Mouse (Mus musculus) heart, embryonic 14.5 days (tissue): ENCODE measurements around the gene Veph1. TPM values are rescaled to one million over a fixed set of nuclear protein-coding genes. Genes with fewer than 3 reads are reported as not detected.

Experiments used
- ATAC-seq: fragments of 200-750 bp; cut with Nextera tagmentation; 2 replicates; pipeline ENCODE4 v1.8.0; 2017; ENCODE audit warnings: low read depth, moderate TSS enrichment; ENCODE audit not compliant: insufficient number of reproducible peaks, insufficient read depth, low FRiP score
- H3K27ac ChIP-seq, 2 experiments: fragments of 200-500 bp in 1 of 2; fragments of 300-500 bp in 1 of 2; sonication (generic) in 1 of 2; replicated peaks in 1 of 2; 2 replicates each; pipeline ENCODE4 v1.5.1; 2012 to 2014; ENCODE audit warnings: low read depth in 2 of 2, low read length in 2 of 2, control low read depth in 1 of 2, mild to moderate bottlenecking in 1 of 2, mixed read lengths in 1 of 2; ENCODE audit not compliant: control insufficient read depth in 1 of 2, insufficient read depth in 1 of 2
- H3K27me3 ChIP-seq: fragments of 300-500 bp; sonication (generic); 2 replicates; pipeline ENCODE4 v1.6.1; 2014; ENCODE audit warnings: mild to moderate bottlenecking, low read length, control low read depth; ENCODE audit not compliant: control insufficient read depth, insufficient read depth
- H3K36me3 ChIP-seq: fragments of 300-500 bp; sonication (generic); 2 replicates; pipeline ENCODE4 v1.6.1; 2014; ENCODE audit warnings: mild to moderate bottlenecking, control low read depth, low read length, mixed read lengths; ENCODE audit not compliant: control insufficient read depth, insufficient read depth
- H3K4me1 ChIP-seq, 2 experiments: fragments of 200-500 bp in 1 of 2; fragments of 300-500 bp in 1 of 2; sonication (generic) in 1 of 2; 2 replicates each; pipeline ENCODE4 v1.6.1; 2012 to 2014; ENCODE audit warnings: low read length in 2 of 2, control low read depth in 1 of 2, mixed read lengths in 1 of 2; ENCODE audit not compliant: control insufficient read depth in 2 of 2, insufficient read depth in 2 of 2
- H3K4me2 ChIP-seq: fragments of 300-500 bp; sonication (generic); 2 replicates; pipeline ENCODE4 v1.6.1; 2014; ENCODE audit warnings: mild to moderate bottlenecking, low read length
- H3K4me3 ChIP-seq, 2 experiments: fragments of 200-500 bp in 1 of 2; fragments of 300-500 bp in 1 of 2; sonication (generic) in 1 of 2; 2 replicates each; pipeline ENCODE4 v1.5.1; 2012 to 2014; ENCODE audit warnings: low read length in 2 of 2, mild to moderate bottlenecking in 2 of 2, control low read depth in 1 of 2, low read depth in 1 of 2, moderate library complexity in 1 of 2; ENCODE audit not compliant: control insufficient read depth in 1 of 2, insufficient read depth in 1 of 2
- H3K9ac ChIP-seq: fragments of 300-500 bp; sonication (generic); 2 replicates; pipeline ENCODE4 v1.6.1; 2014; ENCODE audit warnings: mild to moderate bottlenecking, low read length
- H3K9me3 ChIP-seq: fragments of 300-500 bp; sonication (generic); 2 replicates; pipeline ENCODE4 v1.6.1; 2016; ENCODE audit warnings: low read length, control low read depth; ENCODE audit not compliant: control insufficient read depth
- WGBS: fragments of 180-500 bp; shearing (Covaris S2); extraction: QIAGEN DNeasy Blood & Tissue Kit; methylation state at CpG from one replicate; pipeline ENCODE4 v1.1.7; 2014; 5-methylcytosine and 5-hydroxymethylcytosine counted together
- polyA plus RNA-seq: library from polyadenylated mRNA; unstranded; fragments of >200 nt; fragmentation: Nextera tagmentation; extraction: Ambion mirVana; gene quantifications from 2 replicates; pipeline ENCODE4 v1.2.1, GENCODE M21; 2014

Veph1 gene
- polyA plus RNA-seq, 1 experiment from 2014 or later, result 1.0 TPM

DNA sequence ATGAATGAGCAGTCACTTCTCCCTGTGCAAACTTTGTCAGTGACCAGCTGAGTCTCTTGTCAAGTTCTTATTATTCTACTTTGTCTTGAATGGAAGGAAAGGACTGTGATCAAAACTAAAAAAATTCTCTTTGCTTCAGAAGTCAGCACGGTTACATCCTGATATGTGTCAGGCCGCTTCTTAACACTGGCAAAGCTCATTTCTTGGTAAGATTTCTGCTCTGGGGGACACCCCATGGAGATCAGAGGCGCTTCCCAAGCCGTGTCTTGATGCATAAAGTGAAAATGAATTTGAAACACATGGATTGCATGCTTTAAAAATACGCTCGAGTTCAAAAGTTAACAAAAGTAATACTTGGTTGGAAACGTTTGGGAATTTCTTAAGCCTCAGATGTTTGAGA is 159.0 kb downstream of the Veph1 start:
- H3K27me3 ChIP-seq, result no peaks in the 10 kb centered on the region
- H3K4me3 ChIP-seq, result no peak overlapping the region
- no peaks in the 10 kb centered on the region for H3K9me3 ChIP-seq
- 0 out of 4 replicates have a peak, but pooled peaks cover 0 to under 1% of the 10 kb centered on the region in 2 experiments for H3K4me1 ChIP-seq
- ATAC-seq, result no peak
- WGBS, result 78% methylated on average over 7 of the region's 7 CpGs
- H3K27ac ChIP-seq, result no peak overlapping the region
- H3K9ac ChIP-seq, result no peak overlapping the region
- H3K4me2 ChIP-seq, result no peak overlapping the region
- no peaks in the 10 kb centered on the region for H3K36me3 ChIP-seq

DNA sequence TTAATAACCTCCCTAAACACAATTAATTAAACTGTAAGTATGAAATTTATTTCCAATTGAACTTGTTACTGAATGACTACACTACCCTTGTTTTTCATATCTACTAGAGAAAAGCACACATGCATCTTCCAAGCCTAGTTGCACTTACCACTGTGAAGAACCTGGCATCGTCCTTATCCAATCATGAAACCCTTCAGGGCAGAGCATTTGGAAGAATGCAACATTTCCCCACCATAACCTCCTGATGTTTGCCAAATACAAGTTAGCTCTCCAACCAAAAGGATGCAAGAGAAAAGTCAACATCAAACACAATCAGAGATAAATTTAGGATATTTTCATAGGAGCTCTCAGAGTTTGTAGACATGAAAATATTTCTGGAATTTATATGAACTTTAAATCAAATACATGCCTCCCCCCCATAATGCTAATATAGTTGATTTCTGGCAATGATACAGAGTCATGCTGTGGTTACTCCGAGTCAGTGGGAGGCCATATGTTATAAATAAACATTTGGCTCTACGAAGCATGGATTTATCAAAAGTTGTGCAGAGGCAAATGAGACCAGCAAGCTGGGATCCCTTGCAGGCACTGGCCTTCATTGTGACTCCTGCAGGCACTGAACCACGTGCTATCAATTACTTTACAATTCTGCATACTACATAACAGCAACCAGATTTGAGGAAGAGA is 165.2 kb downstream of the Veph1 start:
- no peaks in the 10 kb centered on the region for H3K27me3 ChIP-seq
- ATAC-seq, result no peak
- H3K27ac ChIP-seq, result no peak overlapping the region
- no peak overlapping the region for H3K9ac ChIP-seq
- no peak overlapping the region for H3K4me3 ChIP-seq
- 55% methylated on average over 4 of the region's 4 CpGs for WGBS
- 0 out of 4 replicates have a peak, but pooled peaks cover 2 to 5% of the 10 kb centered on the region in 2 experiments for H3K4me1 ChIP-seq
- H3K9me3 ChIP-seq, result no peaks in the 10 kb centered on the region
- no peak overlapping the region for H3K4me2 ChIP-seq
- no peaks in the 10 kb centered on the region for H3K36me3 ChIP-seq

DNA sequence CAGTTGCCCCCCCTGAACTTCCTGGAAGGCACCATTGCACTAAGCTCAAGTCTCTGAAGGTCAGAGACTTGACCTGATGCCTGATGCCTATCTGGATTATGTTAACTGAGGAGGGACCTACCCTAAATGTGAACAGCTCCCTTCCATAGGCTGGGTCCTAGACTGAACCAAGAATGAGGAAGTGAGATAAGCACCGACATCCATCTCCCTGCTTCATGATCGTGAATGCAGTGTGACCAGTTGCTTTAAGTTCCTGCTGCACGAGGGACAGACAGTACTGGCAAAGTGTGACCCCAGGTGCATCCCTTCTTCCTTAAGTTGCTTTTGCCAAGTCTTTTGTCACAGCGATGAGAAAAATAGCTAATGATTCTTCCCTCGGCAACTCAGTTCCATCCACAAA is 166.9 kb downstream of the Veph1 start:
- H3K27ac ChIP-seq, result no peak overlapping the region
- no peak for ATAC-seq
- 48% methylated on average over 5 of the region's 5 CpGs for WGBS
- no peaks in the 10 kb centered on the region for H3K36me3 ChIP-seq
- H3K4me3 ChIP-seq, result no peak overlapping the region
- H3K9ac ChIP-seq, result no peak overlapping the region
- H3K4me2 ChIP-seq, result no peak overlapping the region
- H3K4me1 ChIP-seq, result 0 out of 4 replicates have a peak, but pooled peaks cover 2 to 5% of the 10 kb centered on the region in 2 experiments
- no peaks in the 10 kb centered on the region for H3K9me3 ChIP-seq
- H3K27me3 ChIP-seq, result no peaks in the 10 kb centered on the region

DNA sequence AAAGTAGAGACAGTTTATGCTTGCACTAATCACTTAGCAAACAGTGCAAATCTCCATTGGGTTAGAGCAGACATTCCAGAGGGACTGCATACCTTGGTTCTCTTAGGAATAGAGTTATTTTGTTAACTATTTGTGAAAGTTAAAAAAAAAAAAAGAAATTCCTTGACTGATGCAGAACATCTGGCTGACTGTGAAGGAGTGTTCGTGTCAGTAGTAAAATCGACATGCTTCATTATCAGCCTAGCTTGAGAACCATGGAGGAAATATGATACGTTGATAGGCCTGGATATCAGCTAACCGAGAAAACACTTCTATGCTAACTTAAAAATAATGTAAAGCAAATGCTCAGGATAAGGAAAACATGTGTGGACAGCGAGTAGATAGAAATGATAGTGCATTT is 191.1 kb downstream of the Veph1 start:
- no peaks in the 10 kb centered on the region for H3K4me1 ChIP-seq
- no peak overlapping the region for H3K9ac ChIP-seq
- no peaks in the 10 kb centered on the region for H3K27me3 ChIP-seq
- no peaks in the 10 kb centered on the region for H3K36me3 ChIP-seq
- no peak overlapping the region for H3K4me3 ChIP-seq
- no peak overlapping the region for H3K27ac ChIP-seq
- no peak overlapping the region for H3K4me2 ChIP-seq
- WGBS, result 53% methylated on average over 5 of the region's 5 CpGs
- ATAC-seq, result no peak
- no peaks in the 10 kb centered on the region for H3K9me3 ChIP-seq

DNA sequence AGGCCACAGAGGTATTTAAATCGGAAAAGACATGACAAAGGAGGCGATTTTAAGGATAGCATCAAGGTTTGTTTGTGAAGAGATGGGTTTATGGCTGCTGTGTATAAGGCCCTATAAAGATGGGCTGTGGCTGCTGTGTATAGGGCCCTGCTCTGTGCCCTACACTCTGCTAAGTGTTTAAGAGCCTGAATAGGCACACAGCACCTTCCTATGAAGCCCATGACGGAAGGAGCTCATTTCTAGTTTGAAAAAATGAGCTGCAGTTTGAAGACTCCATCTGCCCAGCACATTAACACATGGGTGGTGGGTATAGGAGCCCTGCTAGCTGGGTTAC is 194.1 kb downstream of the Veph1 start:
- Histone ChIP-seq H3K4me2 (no peak overlapping the region), H3K4me1 (no peaks in the 10 kb centered on the region), H3K27me3 (no peaks in the 10 kb centered on the region), H3K9me3 (no peaks in the 10 kb centered on the region), H3K9ac (no peak overlapping the region), H3K4me3 (no peak overlapping the region), H3K27ac (no peak overlapping the region), H3K36me3 (no peaks in the 10 kb centered on the region)
- no peak for ATAC-seq
- WGBS, result 76% methylated on average over 3 of the region's 3 CpGs

DNA sequence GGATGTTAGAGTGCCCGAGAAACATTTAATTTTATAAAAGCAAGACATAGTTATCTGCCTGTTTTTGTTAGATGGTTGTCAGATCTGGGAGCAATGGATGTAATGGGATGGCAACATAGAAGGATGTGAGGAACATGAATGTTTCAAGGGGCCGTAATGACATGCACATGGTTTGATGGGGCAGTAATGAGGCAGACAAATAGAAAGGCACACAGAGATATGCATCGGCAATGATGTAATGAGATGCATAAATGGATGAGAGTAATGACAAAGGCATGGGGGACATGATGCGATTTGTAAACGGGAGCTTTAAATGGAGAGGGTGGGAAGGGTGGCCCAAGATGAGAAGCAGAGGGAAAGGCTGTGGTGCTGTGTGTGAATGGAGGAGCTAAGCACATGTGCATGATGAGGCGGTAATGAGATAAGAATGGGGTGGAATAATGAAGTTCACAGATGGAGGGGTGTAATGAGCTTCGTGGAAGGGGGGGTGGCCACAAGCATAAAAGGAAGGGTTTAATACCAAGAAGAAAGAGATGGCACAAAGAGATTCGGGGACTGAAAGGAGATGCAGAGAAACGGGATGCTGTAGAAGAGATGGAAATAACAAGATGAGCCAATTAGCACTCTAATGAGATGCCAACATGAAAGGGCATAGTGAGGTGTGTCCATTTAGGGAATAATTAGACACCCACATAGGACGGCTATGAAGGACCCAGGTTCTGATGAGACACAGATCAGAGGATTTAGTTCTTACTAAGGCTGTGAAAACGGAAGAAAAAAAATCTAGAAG is 194.6 kb downstream of the Veph1 start:
- WGBS, result 84% methylated on average over 11 of the region's 11 CpGs
- no peak for ATAC-seq

DNA sequence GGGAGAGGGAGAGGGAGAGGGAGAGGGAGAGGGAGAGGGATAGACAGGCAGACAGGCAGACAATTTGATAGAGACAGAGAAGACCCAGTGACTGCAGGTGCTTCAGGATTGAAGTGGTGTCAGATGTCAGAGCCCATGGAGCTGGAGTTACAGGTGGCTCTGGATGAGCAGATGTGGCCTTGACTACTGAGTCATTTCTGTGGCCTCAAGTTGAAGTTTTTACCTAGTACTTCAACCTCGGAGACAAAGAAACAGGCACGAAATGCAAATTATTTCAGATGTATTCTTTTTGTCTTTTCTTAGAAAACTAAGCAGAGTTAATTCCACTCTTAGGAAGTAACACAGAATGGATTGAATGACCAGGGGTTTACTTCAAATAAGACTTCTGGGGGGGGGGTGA is 195.6 kb downstream of the Veph1 start:
- Histone ChIP-seq H3K9me3 (no peaks in the 10 kb centered on the region), H3K4me3 (no peak overlapping the region), H3K4me1 (no peaks in the 10 kb centered on the region), H3K36me3 (no peaks in the 10 kb centered on the region), H3K9ac (no peak overlapping the region), H3K27me3 (no peaks in the 10 kb centered on the region), H3K4me2 (no peak overlapping the region), H3K27ac (no peak overlapping the region)
- no peak for ATAC-seq
- 83% methylated on average over 2 of the region's 2 CpGs for WGBS

More for the DNA sequence above, 194.6 kb downstream of the Veph1 start:
- Histone ChIP-seq H3K9me3 (no peaks in the 10 kb centered on the region), H3K27me3 (no peaks in the 10 kb centered on the region), H3K36me3 (no peaks in the 10 kb centered on the region), H3K4me3 (no peak overlapping the region), H3K4me1 (no peaks in the 10 kb centered on the region), H3K9ac (no peak overlapping the region), H3K27ac (no peak overlapping the region), H3K4me2 (no peak overlapping the region)
